Mouse (Mus musculus): ENCODE results near the gene Pik3r5.

DNA sequence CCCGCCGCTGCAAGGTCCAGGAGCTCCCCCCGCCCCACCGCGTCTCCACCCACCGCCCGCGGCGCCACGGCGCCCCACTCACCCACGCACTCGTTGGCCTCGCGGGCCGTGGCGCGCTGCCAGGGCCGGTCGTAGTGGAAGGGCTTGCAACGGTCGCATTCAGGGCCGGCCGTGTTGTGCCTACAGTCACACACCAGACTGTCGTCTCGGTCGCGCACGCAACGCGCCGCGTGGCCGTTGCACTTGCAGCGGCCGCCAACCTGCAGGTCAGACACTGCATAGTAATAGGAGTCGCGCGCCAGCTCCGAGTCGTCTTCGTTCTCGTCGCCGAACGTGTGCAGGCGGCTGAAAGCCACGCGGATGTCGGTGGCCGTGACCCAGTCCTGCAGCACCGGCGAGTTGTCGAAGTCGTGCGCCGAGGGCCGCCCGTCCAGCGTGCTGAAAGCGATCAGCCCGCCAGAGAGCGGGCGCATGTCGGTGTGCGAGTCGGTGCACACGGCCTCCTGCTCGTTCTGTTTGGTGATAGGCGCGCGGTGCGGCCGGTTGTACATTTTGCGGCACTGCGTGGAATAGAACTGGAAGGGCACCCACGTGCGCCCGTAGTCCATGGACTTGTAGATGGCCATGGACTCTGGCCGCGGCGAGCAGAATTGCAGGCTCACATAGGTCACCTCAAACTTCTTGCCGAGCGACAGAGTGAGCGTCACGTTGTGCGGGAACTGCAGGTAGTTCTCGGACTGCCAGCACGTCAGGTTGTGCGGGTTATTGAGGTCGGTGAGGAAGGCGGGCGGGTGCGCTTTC is 46.7 kb upstream of the Pik3r5 start:
- TF ChIP-seq POLR2A (IDR thresholded peaks at IDR 0.05; ENCODE audit: low read depth, low read length) (no peak), CTCF (IDR thresholded peaks at IDR 0.05; ENCODE audit: extremely low read depth, insufficient read depth, insufficient read length, insufficient replicate concordance) (no peak)
